Mouse (Mus musculus) limb, embryonic 12.5 days (tissue): ENCODE measurements around the gene Fras1. TPM values are rescaled to one million over a fixed set of nuclear protein-coding genes. Genes with fewer than 3 reads are reported as not detected.

Experiments
- ATAC-seq: fragments of 200-750 bp; cut with Nextera tagmentation; 2 replicates; pipeline ENCODE4 v1.8.0; 2017; ENCODE audit warnings: low read depth, moderate TSS enrichment; ENCODE audit not compliant: insufficient number of reproducible peaks, insufficient read depth, low FRiP score, low TSS enrichment
- H3K27ac ChIP-seq: fragments of 300-500 bp; sonication (generic); 2 replicates; pipeline ENCODE4 v1.5.1; 2016; ENCODE audit warnings: mild to moderate bottlenecking, moderate library complexity
- H3K27me3 ChIP-seq: fragments of 300-500 bp; sonication (generic); 2 replicates; pipeline ENCODE4 v1.6.1; 2016; ENCODE audit warnings: mild to moderate bottlenecking, moderate library complexity
- H3K36me3 ChIP-seq: fragments of 300-500 bp; sonication (generic); 2 replicates; pipeline ENCODE4 v1.6.1; 2016; ENCODE audit warnings: mild to moderate bottlenecking, moderate library complexity
- H3K4me1 ChIP-seq: fragments of 300-500 bp; sonication (generic); replicated peaks from 2 replicates; pipeline ENCODE4 v1.6.1; 2016
- H3K4me2 ChIP-seq: fragments of 300-500 bp; sonication (generic); 2 replicates; pipeline ENCODE4 v1.6.1; 2016; ENCODE audit warnings: mild to moderate bottlenecking, moderate library complexity
- H3K4me3 ChIP-seq: fragments of 300-500 bp; sonication (generic); replicated peaks from 2 replicates; pipeline ENCODE4 v1.5.1; 2016; ENCODE audit warnings: mild to moderate bottlenecking
- H3K9ac ChIP-seq: fragments of 300-500 bp; sonication (generic); replicated peaks from 2 replicates; pipeline ENCODE4 v1.6.1; 2016; ENCODE audit warnings: mild to moderate bottlenecking, moderate library complexity
- H3K9me3 ChIP-seq: fragments of 300-500 bp; sonication (generic); 2 replicates; pipeline ENCODE4 v1.6.1; 2016; ENCODE audit warnings: mild to moderate bottlenecking, moderate library complexity
- WGBS: fragments of 180-500 bp; shearing (Covaris S2); methylation state at CpG from one replicate; pipeline ENCODE4 v1.1.7; 2016; 5-methylcytosine and 5-hydroxymethylcytosine counted together
- polyA plus RNA-seq: library from polyadenylated mRNA; unstranded; fragments of >200 nt; fragmentation: Nextera tagmentation; extraction: Ambion mirVana; gene quantifications from 2 replicates; pipeline ENCODE4 v1.2.1, GENCODE M21; 2016

The Fras1 gene
- polyA plus RNA-seq, 1 experiment from 2014 or later = 18.3 TPM

DNA sequence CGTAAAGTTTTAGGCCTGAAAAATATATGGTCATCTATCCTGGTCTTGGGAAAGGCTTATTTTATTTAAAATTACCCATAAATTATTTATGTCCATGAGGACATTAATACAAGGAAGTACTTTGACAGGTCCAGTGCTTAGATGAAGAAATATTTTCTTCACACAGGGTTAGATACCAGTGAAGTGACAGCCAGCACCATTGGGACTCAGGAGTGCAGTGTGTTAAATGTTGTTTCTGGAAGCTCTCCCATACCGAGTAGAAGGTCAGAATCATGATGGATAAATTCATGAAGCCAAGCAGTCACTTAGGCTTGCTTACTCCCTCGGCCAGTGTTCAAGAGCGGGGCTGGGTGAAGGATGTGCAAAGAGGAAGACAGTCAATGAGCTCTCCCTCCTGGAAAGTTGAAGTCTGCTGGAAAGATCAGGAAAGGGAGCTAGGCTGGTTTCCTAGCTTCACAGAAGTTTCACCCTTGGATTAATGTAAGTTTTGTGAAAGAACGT, 149.2 kb downstream of the Fras1 start:
- no peak overlapping the region for H3K4me2 ChIP-seq
- H3K4me1 ChIP-seq = 0 out of 2 replicates have a peak, but pooled peaks cover 4% of the 10 kb centered on the region
- no peak overlapping the region for H3K4me3 ChIP-seq
- no peak for ATAC-seq
- no peak overlapping the region for H3K27ac ChIP-seq
- no peaks in the 10 kb centered on the region for H3K36me3 ChIP-seq
- WGBS = 72% methylated on average over 5 of the region's 5 CpGs
- no peaks in the 10 kb centered on the region for H3K9me3 ChIP-seq
- no peak overlapping the region for H3K9ac ChIP-seq
- H3K27me3 ChIP-seq = peaks cover 3% of the 10 kb centered on the region; the same call in 1 of the 2 replicates

DNA sequence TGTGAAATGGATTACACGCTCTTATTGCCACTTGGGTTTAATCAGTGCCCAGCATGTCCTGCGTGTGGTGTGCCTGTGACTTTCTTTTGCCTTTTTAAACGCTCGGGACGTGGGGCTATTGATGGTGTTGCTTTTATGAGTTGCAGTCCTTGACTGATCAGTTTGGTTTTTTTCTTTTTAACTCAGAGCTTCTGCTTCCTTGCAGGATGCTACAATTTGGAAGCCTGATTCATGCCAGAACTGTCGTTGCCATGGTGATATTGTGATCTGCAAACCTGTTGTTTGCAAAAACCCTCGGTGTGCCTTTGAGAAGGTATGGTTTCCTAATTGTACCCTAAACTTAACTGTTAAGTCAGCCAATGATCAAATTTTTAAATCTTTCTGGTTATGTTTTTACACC, 154.5 kb downstream of the Fras1 start:
- H3K36me3 ChIP-seq = no peaks in the 10 kb centered on the region

DNA sequence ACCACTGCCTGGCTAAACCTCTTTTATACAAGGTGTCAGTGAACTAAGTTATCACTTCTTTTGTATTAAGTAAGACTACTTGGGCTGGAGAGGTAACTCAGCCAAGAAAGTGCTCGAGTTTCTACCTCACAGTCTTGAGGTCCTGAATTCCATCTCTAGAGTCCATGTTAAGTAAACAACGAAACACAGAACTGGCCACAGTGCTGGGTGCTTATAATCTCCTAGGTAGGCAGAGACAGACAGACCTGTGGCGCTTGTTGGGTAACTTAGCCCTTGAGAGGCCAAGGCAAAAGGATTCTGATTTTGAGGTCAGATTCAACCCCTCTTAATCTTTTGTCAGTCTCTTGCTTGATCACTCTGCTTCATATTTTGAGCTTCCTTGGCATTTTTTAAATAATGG, 156.8 kb downstream of the Fras1 start:
- H3K4me1 ChIP-seq = no peaks in the 10 kb centered on the region
- no peaks in the 10 kb centered on the region for H3K36me3 ChIP-seq
- no peaks in the 10 kb centered on the region for H3K27me3 ChIP-seq
- H3K9me3 ChIP-seq = no peaks in the 10 kb centered on the region
- ATAC-seq = no peak
- 89% methylated on average over 3 of the region's 3 CpGs for WGBS
- no peak overlapping the region for H3K9ac ChIP-seq
- no peak overlapping the region for H3K4me2 ChIP-seq
- H3K27ac ChIP-seq = no peak overlapping the region
- no peak overlapping the region for H3K4me3 ChIP-seq

More for the DNA sequence above, 154.5 kb downstream of the Fras1 start:
- ATAC-seq = no peak
- Histone ChIP-seq H3K27ac (no peak overlapping the region), H3K9ac (no peak overlapping the region), H3K4me3 (no peak overlapping the region), H3K4me1 (no peaks in the 10 kb centered on the region), H3K27me3 (no peaks in the 10 kb centered on the region), H3K9me3 (no peaks in the 10 kb centered on the region), H3K4me2 (no peak overlapping the region)
- WGBS = 72% methylated on average over 7 of the region's 7 CpGs

DNA sequence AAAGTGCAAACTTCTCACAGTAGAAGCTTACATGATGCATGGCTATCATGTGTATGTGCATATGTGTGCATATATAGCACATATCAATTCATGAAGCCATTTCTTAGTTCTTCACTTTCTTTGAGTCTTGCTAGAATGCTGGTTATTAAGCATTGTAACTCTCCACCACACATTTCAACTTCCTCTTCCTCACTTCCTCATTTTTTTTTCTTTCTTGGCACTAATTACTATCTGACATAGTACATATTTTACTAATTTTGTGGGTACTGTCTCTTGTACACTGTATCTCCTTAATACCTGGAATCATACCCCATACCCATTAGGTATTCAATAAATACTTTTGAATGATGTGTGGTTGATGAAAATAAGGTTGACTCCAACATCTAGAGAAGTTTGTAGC, 158.2 kb downstream of the Fras1 start:
- Histone ChIP-seq H3K4me1 (no peaks in the 10 kb centered on the region), H3K27me3 (no peaks in the 10 kb centered on the region)

DNA sequence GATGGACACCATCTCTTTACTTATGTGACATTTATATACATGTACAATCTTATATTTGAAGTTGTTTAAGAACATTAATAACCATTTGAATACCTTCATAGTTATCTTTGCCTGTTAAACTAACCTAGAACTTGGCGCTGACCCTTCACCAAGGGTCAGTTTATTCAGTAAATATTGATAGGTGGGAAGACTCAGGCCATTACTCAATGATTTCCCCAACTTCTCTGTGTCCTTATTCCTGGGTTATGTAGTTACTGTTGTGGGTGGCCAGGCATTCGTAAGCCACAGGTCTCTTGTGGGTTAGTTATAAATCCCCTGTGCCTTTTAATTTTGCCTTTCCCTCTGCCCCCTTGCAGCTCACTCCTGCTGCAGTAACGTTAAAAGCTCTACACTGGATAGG, 162.8 kb downstream of the Fras1 start:
- ATAC-seq = no peak
- Histone ChIP-seq H3K27ac (no peak overlapping the region), H3K9me3 (no peaks in the 10 kb centered on the region), H3K27me3 (no peaks in the 10 kb centered on the region), H3K4me2 (no peak overlapping the region), H3K36me3 (no peaks in the 10 kb centered on the region), H3K4me1 (no peaks in the 10 kb centered on the region), H3K9ac (no peak overlapping the region), H3K4me3 (no peak overlapping the region)
- 69% methylated on average over 3 of the region's 3 CpGs for WGBS

More for the DNA sequence above, 158.2 kb downstream of the Fras1 start:
- ATAC-seq = no peak
- Histone ChIP-seq H3K4me3 (no peak overlapping the region), H3K9me3 (no peaks in the 10 kb centered on the region), H3K27ac (no peak overlapping the region), H3K9ac (no peak overlapping the region), H3K4me2 (no peak overlapping the region), H3K36me3 (no peaks in the 10 kb centered on the region)

DNA sequence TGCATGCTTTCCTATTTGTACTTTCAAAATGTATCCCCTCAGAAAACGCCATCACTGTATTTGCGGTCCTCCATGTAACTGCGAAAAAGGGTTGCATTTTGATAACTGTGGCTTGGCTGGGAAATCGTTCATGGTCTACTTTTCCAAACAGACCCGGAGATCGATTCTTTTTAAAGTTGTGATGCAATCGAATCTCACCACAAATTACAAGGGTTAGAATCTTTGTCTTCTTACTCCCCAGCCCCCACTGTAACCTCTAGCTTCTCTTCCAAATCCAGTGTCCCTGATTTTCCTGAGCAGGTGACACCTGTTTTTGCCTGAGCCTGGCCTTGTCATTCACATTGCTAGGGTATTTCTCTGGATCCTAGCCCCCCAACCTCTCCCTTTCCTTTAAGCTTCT, 163.2 kb downstream of the Fras1 start:
- Histone ChIP-seq H3K9ac (no peak overlapping the region), H3K4me1 (no peaks in the 10 kb centered on the region), H3K4me2 (no peak overlapping the region), H3K4me3 (no peak overlapping the region), H3K36me3 (no peaks in the 10 kb centered on the region), H3K27me3 (no peaks in the 10 kb centered on the region), H3K9me3 (no peaks in the 10 kb centered on the region), H3K27ac (no peak overlapping the region)
- 85% methylated on average over 7 of the region's 7 CpGs for WGBS
- ATAC-seq = no peak

DNA sequence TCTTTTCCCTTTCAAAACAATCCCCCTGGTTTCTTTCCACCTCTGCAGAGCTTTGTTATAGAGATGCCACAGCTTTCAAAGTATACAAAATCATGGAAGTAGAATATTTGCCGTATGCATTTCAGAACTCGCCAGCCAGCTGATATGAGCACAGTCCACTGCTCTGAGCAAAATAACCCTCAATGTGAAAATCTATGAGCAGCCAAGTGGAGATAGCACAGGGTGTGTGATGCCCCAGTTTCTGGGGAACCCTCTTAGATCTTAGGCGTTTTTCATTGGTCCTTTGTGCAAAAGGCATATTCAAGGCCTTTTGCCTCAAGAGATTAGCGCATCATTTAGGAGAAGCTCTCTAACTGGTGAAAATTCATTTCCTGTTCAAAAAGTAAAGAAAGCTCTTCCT, 170.4 kb downstream of the Fras1 start:
- H3K9ac ChIP-seq = no peak overlapping the region
- H3K4me1 ChIP-seq = no peaks in the 10 kb centered on the region
- no peaks in the 10 kb centered on the region for H3K9me3 ChIP-seq
- H3K36me3 ChIP-seq = no peaks in the 10 kb centered on the region
- no peaks in the 10 kb centered on the region for H3K27me3 ChIP-seq
- ATAC-seq = no peak
- no peak overlapping the region for H3K27ac ChIP-seq
- no peak overlapping the region for H3K4me2 ChIP-seq
- WGBS = 87% methylated on average over 4 of the region's 4 CpGs
- H3K4me3 ChIP-seq = no peak overlapping the region

DNA sequence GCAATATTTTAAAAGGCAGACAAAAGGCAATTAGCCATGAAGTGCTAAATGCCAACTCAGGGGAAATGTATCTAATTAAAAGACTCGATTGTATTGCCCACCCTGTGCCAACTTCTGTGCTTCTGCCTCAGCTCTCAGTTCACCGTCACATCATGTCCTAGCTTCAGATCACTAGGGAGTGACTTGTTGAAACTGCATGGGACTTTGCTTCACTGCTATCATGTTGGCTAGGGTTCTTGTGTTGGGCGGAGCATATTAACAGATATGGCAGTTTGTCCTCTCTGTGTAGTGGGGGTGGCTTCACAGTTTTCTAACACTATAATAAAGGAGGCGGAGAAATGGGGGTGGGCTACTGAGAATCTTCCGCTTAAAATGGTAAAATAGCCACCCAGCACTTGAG, 172.2 kb downstream of the Fras1 start:
- no peak overlapping the region for H3K4me3 ChIP-seq
- no peaks in the 10 kb centered on the region for H3K4me1 ChIP-seq
- no peaks in the 10 kb centered on the region for H3K36me3 ChIP-seq
- WGBS = 87% methylated on average over 5 of the region's 5 CpGs
- H3K9me3 ChIP-seq = no peaks in the 10 kb centered on the region
- H3K27ac ChIP-seq = no peak overlapping the region
- no peaks in the 10 kb centered on the region for H3K27me3 ChIP-seq
- H3K4me2 ChIP-seq = no peak overlapping the region
- no peak overlapping the region for H3K9ac ChIP-seq
- ATAC-seq = no peak

DNA sequence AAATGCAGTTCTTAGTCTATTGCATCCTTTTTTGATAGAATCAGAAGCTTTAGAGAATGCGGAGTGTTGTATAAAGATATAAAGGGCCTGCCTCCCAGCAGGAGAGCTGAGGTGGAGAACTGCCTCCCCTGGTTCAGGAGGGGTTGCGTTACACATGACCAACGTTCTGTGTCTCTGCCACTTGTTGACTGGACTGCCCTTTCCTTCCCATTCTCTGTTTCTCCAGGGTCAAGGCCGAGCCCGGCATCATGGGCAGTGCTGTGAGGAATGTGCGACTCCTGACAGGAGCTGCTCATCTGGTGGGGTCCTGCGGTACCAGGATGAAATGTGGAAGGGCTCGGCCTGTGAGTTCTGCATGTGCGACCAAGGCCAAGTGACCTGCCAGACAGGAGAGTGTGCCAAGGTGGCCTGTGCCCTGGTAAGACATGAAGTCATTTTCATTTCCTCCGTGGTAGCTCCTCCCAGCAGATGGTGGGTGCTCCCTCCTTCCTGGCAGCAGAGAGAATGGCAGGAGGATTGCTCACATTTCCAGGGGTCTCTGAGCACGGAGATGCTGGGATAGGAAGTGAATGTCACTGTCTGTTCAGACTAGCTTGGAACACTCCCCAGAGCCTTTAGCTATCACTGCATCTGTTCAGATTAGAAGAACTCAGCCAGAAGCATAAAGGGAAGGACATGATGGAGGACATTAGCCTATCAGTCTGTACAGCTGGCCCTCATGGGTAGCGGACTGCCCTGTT, 181.4 kb downstream of the Fras1 start:
- Histone ChIP-seq H3K4me3 (no peak overlapping the region), H3K27me3 (no peaks in the 10 kb centered on the region), H3K4me2 (no peak overlapping the region), H3K4me1 (no peaks in the 10 kb centered on the region), H3K9me3 (no peaks in the 10 kb centered on the region), H3K27ac (no peak overlapping the region), H3K9ac (no peak overlapping the region), H3K36me3 (no peaks in the 10 kb centered on the region)
- ATAC-seq = no peak
- 86% methylated on average over 12 of the region's 12 CpGs for WGBS

DNA sequence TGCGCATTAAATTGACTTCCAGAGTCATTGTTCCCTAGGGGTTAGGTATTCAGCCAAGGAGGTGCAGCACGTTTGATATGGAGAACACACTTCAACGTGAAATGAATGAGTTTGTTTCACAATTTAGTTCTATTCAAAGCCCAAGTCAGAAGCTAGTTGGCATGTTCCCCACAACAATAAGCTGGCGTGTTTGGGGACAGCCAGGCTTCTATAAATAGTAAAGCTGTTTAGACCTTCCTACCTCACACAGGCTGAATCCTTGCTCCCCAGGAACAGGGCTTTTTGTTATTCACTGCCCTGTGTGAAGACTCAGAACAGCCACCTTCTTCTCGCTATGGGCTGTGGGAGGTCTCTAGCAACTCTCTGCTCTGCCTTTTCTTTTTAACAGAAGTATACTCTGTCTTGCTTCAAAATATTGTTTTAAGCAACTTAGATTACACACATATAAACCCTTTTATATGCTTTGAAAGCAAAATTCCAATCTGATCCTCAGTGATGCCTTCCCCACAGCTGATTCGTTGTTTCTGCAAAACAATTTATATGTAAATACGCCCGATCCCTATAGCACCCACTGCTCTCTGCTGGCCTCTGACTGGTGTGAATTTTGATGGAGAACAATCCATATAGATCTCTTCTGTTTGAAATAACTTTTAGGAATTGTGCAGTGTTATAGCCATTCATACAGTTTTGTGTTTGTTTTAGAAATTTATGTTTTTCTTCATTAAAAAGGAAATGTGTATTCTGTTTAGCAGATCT, 184.5 kb downstream of the Fras1 start:
- Histone ChIP-seq H3K9me3 (no peaks in the 10 kb centered on the region), H3K4me3 (no peak overlapping the region), H3K36me3 (no peaks in the 10 kb centered on the region), H3K9ac (no peak overlapping the region), H3K4me1 (no peaks in the 10 kb centered on the region), H3K27ac (no peak overlapping the region), H3K27me3 (no peaks in the 10 kb centered on the region), H3K4me2 (no peak overlapping the region)
- ATAC-seq = no peak
- WGBS = 48% methylated on average over 8 of the region's 8 CpGs

DNA sequence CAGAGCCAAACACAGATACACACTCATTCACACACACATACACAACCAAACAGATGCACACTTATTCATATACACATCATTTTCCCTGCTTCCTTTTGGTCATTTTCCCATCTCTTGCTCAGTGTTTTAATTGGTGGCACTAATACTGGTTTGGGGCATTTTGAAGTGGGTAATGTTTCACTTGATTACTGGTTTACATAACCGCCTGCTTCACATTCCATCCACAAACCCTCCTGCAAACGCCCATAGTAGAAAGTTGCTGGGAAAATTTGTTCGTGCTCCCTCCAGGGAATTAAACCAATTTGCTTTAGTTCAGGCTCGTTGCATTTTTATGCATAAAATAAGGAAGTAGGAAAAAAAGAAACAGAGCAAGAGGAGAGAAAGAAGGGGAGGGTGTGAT, 200.8 kb downstream of the Fras1 start:
- Histone ChIP-seq H3K27me3 (no peaks in the 10 kb centered on the region), H3K9ac (no peak overlapping the region), H3K9me3 (no peaks in the 10 kb centered on the region), H3K27ac (no peak overlapping the region), H3K4me2 (no peak overlapping the region), H3K4me3 (no peak overlapping the region), H3K4me1 (peaks cover 2% of the 10 kb centered on the region; the same call in 1 of the 2 replicates), H3K36me3 (peaks cover 11% of the 10 kb centered on the region)
- no peak for ATAC-seq
- WGBS = 49% methylated on average over 4 of the region's 4 CpGs
